Mouse (Mus musculus): ENCODE data around the gene Pi4kb. TPM values are rescaled to one million over a fixed set of nuclear protein-coding genes. Genes with fewer than 3 reads are reported as not detected.

Gene Pi4kb
- polyA plus RNA-seq (2017; shearing (Covaris generic)): 19.5 TPM

DNA sequence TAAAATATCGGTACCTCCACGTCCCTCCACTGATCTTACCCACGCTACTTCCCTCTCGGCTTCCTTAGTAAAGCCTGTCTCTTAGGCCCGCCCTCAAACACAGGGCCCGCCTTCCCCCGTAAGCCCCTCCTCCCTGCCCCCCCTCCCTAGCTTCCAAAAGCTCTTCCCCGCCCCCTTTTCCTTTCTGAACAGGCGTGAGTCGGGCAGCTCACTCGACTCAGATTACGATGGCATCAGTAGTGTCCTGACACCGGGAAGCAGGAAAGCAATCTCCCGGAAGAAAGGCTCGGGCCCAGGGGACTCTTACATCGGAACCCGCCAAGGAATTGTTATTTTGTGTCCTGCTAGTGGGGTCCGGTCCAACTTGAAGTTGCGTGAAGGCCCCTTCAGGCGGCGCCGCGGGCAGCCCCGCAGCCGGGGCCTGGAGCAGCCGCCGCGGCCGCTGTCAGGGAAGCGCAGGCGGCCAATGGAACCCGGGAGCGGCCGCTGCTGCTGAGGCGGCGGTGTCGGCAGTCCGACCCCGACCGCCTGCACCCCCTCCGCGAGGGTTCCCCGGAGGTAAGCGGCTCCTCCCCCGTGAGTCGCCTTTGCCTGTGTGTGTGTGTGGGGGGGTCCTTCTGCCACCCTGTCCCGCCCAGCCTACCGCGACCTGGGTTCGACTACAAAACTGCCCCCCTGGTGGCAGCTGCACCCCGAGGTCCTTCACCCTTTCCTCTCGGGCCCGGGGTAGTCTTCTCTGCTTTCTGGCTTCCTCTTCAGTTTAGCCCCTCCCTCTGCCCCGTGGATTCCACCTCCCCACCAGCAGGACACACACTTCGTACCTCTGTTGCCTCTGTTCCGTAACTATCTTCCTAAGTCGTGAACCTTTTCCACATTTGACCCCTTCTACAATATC lies at the start of gene Pi4kb:
Gene Pi4kb (plus strand): TSS at position 204 of the 895 bp plus-strand sequence.

DNA sequence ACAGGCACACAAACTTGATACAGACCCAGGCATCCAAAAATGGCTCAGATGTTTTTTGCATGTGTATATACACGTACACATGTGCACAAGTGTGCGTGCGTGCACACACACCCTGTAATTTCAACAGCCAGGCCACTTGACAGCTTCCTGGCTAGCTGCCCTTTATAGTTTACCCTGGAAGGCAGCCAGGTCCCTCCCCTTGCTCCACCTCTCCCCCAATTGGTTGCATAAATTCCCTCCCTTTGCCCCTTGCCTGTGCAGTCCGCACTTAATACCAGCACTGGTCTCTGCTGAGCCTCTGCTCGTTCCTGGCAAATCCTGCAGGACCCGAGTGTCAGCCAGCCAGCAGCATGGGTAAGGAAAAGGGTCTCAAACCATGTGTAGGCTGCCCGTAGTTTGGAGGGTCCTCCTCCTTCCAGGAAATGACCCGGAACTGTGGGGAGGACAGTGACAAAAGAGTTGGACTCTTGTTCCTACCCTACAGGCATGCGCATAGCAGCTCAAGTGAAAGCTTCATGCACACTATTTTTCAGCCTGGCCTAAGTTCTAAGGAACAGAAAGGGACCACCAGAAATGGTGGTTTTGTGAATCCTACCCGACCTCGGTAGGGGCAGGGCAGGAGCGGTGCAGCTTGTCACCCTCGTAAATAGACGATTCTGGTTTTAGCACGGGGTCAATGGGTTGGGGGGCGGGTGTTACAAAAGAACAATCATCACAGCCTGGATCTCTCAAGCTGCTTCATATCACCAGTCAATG lies 41.5 kb upstream of the Pi4kb start, which contains the start of gene Selenbp1:
Gene Selenbp1 (plus strand): TSS at position 248 of the 756 bp plus-strand sequence.

DNA sequence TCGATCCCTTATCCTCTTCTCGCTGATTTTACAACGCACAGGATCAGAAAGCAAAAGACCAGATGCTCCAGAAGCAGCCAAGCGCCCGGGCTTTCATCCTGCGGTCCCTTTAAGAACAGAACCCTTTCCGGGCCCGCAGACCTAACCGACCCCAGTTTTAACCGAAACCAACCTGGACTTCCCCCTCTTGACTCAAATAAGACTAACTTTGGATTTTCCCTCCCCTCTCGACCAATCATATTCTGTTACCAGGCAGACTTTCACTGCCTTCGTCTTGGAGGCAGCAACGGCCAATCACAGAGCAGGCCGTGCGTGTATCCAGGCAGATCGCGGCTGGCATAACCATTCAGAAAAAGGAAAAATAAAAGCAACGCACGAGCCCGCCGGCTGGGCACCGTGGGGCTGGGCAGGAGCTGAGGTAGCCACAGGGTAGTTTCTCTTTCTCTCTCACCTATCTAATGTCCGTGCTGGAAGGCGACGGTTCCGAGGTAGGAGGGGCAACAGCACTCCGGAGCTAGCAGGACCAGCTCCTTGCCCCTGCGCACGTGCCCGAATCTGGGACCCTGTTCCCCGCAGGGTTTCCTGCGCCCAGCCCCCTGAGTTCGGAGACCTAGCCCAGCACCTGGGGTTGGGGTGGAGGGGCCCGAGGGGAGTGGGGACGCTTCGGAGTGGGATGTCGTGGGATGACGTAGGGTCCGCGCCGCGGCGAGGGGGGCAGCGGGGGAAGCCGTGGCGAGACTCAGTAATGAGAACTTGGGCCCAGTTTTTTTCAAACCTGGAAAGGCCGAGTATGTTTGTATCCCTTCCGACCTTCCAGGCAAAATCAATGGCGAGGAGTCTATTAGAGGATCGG lies 20.5 kb upstream of the Pi4kb start, which contains the start of gene Rfx5:
Gene Rfx5 (plus strand): TSS at position 312 of the 853 bp plus-strand sequence.

DNA sequence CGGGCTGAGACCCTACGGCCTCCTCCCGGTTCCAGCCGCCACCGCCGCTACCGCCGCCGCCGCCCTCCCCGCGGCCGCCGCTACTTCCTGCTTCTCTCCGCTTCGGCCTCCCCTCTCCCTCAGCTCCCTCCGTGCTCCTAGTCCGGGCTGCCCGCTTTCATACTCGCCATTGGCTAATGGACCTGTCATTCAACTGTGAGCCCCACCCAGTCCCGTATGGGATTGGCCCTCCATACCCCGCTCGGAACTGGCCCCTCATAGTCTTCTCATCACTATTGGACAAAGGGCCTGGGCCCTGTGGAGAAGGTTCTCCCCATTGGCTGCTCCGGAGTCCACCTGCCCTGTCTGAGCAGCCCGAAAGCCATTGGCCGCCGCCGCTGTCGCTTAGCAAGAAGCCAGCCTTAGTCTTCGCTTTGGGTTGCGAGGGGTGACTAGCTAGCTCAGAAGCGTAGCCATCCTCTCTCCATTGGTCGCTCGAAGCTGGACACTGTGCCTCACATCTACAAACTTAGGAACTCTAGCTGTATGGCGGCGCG lies 40.9 kb downstream of the Pi4kb start, which contains the start of gene Zfp687:
Gene Zfp687 (minus strand): TSS at position 112 of the 536 bp plus-strand sequence.

DNA sequence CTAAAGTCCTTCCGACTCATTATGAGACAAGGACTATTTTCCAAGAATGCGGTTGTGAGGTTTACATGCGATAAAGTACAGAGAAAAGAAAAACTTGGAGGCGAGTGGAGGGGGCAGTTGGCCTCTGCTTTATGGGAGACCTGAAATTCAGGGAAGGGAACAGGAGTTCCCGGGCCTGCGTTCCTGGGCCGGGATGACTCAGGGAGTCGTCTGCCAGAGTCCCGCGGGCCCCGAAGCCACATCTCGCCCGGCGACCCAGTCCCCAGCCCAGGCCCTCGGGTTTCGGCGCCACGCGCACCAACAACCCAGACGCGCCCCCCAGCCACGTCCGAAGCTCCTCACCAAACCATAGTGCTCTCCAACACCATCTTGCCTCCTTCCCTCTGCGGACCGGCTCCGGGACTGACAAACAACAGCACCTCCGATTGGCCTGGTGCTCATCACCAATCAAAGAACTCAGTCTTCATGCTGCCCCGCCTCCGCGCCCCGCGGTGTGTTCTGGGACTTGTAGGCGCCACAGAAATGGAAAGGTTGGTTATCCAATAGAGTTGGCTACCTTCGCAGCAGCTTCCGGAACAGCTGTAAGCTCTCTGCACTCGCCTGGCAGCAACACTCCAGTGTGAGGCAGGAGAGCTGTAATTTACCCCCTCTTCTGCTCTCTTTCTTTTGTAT lies 67.8 kb downstream of the Pi4kb start, which contains the start of gene Psmd4:
Gene Psmd4 (minus strand): TSS at position 449 of the 672 bp plus-strand sequence.

Other genes starting within 250 kb of the Pi4kb start
- 0.09 TPM for gene Cgn, start 188.2 kb upstream of the Pi4kb start, polyA plus RNA-seq (2017; shearing (Covaris generic))
- gene Pogz, start 137.2 kb upstream of the Pi4kb start, polyA plus RNA-seq (2017; shearing (Covaris generic)): 25.1 TPM
- gene Psmb4, start 87.8 kb upstream of the Pi4kb start, polyA plus RNA-seq (2017; shearing (Covaris generic)): 270 TPM
- gene Selenbp1, start 41.7 kb upstream of the Pi4kb start, polyA plus RNA-seq (2017; shearing (Covaris generic)): 2.3 TPM
- 10.3 TPM for gene Rfx5, start 20.7 kb upstream of the Pi4kb start, polyA plus RNA-seq (2017; shearing (Covaris generic))
- 51.6 TPM for gene Zfp687, start 40.7 kb downstream of the Pi4kb start, polyA plus RNA-seq (2017; shearing (Covaris generic))
- gene Psmd4, start 67.9 kb downstream of the Pi4kb start, polyA plus RNA-seq (2017; shearing (Covaris generic)): 282 TPM
- 47.5 TPM for gene Pip5k1a, start 132.2 kb downstream of the Pi4kb start, polyA plus RNA-seq (2017; shearing (Covaris generic))
- gene Vps72, start 136.3 kb downstream of the Pi4kb start, polyA plus RNA-seq (2017; shearing (Covaris generic)): 87.8 TPM
- 1.5 TPM for gene Tmod4, start 149.7 kb downstream of the Pi4kb start, polyA plus RNA-seq (2017; shearing (Covaris generic))
- 86.6 TPM for gene Scnm1, start 159.3 kb downstream of the Pi4kb start, polyA plus RNA-seq (2017; shearing (Covaris generic))
- 34.5 TPM for gene Lysmd1, start 159.4 kb downstream of the Pi4kb start, polyA plus RNA-seq (2017; shearing (Covaris generic))
- 252 TPM for gene Tnfaip8l2, start 167.6 kb downstream of the Pi4kb start, polyA plus RNA-seq (2017; shearing (Covaris generic))
- 2.3 TPM for gene Sema6c, start 185.7 kb downstream of the Pi4kb start, polyA plus RNA-seq (2017; shearing (Covaris generic))
- gene Gabpb2, start 243.2 kb downstream of the Pi4kb start, polyA plus RNA-seq (2017; shearing (Covaris generic)): 23.9 TPM

Measured in naive thymus-derived CD4-positive, alpha-beta T cell, adult 5 months (primary cell).